Mouse (Mus musculus) lung, postnatal 36 days (tissue): ENCODE results near the gene Runx3.

Experiments used
- DNase-seq: peaks from one replicate; pipeline ENCODE4 v3.0.0; 2022; ENCODE audit warnings: mixed read lengths

Gene Runx3

DNA sequence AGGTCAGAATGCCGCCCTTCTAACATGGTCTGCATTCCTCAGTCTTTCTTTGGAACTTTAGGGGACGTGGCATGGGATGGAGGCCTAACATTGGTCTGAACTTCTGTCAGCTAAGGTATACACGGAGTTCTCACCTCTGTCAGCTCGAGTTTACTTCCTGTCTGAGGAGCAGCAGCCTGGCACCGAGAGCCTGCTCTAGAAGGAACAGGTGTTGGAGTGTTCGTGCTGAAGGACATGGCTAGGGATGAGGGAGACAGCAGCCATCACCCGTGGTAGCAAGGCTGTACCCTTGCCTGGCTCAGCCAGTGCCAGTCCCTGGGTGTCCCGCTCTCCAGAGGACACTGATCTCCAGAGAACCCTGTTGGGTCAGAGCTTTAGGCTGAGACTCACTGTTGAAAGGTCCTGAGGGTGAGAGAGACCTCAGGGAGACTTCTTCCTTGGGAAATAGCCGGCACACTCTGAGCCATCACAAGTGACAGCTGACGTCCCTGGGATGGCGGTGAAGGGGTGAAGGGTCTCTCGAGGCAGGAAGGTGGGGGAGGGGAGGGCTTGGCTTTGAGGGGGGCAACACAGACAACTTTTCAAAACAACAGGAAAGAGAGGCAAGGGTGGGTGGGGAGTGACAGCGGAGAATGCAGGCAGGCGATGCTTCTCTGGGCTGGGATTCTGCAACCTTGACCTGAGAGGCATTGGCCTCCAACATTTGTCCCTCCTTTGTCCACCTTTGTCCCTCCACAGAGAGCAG is 4.9 kb upstream of the Runx3 start:
- DNase-seq, result no peak

DNA sequence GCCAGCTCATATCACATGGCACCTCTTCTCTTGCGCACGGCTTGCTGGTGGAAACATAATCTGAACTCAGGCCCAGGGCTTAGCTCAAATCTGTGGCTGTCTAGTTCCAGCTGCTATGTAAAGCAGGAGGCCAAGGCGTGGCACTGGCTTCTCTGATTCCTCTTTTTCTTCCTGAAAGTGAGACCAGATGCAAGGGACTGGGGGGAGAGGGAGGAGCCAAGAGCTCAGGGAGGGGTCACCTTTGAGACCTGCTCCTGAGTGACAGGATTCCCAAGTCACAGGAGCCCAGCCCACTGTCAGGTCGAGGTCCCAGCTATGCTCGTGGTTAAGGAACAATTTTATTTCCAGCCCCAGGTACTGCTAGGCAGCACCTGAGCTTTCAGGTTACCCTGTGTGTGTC is 4.1 kb upstream of the Runx3 start:
- no peak for DNase-seq

DNA sequence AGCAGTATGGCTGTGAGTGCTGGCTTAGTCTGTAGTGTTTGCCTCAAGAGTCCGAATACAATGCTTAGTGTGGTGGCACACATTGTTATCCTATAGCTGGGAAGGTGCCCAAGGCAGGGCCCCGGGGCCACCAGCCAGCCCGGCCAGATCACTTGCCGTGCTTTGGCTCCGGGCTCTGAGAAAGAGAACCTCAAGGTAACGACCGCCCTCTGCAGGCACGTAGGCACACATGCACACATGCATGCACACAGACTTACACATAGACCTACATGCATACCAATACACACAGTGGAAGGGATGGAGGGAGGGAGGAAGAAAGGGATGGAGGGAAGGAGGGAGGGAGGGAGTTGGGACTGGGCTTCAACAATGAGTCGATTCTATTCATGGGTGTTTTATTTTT is 2.6 kb upstream of the Runx3 start:
- DNase-seq, result no peak

DNA sequence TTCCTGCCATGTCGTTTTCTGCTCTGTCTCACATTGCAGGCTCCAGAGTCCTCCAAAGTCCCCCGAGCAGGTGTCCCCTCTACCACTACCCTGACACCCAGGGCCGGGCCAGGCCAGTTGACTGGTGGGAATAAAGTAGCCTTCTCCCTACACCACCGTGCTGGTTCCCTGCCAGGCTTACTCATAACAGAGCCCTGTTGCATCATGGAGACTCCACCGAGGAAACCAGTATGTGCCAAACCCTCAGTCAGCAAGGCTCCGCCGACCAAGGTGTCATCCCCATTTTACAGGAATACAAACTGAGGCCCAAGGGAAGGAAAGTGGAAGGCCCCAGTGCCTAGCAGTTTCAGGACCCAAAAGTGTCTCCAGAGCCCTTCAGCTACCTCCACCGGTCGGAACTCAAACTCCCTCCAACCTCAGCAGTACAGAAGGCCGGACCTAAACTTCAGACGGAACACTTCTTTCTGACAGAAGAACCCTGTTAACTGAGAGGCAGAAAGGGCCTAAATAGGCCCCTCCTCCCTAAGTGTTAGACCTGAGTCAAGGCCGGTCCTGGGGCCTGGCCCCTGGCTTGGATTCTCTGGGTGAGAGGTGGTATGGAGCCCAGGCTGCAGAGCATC is 1.5 kb upstream of the Runx3 start:
- DNase-seq, result no peak

DNA sequence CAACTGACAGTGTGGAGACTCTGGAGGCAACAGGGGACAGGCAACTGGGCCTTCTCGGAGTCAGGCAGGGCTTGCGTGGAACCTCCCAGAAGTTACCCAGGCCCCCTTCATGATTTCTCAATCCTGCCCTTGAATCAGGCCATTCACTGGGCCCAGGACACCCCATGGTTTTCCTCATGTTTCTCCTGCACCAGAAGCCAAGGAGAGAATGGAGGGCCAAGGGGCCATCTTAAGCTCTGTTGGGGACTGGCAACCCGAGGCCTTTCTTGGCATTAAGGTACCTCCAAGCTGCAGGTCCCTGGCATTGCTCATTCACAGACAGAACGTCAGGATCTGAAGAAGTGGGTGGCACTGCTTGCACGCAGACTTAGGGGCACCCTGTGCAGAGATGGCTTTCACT is 3.3 kb downstream of the Runx3 start:
- DNase-seq, result no peak

DNA sequence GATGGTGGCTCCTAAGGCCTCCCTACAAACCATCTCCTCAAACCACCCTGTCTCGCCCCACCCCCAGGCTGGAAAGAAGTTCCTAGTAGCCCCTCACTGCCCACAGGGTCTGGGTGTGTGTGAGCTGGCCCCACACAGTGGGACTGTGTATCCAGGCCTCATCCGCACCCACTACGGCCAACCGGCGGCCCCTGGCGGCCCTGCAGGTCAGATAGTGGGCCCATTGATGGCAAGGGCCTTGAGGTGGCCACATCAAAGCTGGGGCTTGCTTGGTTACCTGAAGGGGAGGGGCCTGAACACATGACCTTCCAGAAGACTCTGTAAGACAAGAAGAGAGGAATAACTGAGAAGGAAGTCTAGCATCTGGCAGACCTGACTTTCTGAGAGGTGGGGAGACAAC is 4.3 kb downstream of the Runx3 start:
- DNase-seq, result no peak

DNA sequence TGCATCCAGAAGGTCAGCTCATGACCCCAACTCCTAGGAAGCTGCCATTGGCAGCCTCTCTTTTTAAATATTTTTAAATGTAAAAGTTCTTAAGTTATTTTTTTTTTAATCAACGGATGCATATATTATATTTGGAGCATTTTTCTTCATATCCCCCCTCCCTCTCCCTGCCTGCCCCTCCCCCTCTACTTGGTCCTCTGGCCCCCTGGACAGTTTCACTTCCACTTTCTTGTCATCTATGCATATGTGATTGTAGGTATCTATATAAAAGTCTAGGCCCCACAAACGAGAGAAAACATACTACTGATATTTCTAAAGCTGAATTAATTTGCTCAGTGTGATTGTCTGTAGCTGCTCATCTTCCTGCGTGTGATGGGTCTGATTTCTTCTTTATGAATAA is 4.7 kb downstream of the Runx3 start:
- no peak for DNase-seq

DNA sequence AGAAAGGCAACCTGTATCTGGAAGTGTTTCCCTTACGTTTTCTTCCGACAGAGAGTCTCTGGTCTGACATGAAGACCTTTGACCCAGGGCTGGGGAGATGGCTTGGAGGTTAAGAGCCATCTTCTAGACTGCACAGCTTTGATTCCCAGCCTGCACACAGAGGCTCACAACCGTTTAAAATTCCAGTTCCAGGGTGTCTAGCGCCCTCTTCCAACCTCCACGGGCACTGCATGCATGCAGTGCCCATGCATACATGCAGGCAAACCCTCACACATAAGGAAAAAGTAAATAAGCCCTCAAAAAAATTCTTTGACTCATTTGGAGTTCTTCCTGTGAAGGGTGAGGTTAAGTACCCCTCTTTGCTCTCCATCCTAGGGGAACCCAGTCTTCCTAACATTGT is 5.9 kb downstream of the Runx3 start:
- no peak for DNase-seq

DNA sequence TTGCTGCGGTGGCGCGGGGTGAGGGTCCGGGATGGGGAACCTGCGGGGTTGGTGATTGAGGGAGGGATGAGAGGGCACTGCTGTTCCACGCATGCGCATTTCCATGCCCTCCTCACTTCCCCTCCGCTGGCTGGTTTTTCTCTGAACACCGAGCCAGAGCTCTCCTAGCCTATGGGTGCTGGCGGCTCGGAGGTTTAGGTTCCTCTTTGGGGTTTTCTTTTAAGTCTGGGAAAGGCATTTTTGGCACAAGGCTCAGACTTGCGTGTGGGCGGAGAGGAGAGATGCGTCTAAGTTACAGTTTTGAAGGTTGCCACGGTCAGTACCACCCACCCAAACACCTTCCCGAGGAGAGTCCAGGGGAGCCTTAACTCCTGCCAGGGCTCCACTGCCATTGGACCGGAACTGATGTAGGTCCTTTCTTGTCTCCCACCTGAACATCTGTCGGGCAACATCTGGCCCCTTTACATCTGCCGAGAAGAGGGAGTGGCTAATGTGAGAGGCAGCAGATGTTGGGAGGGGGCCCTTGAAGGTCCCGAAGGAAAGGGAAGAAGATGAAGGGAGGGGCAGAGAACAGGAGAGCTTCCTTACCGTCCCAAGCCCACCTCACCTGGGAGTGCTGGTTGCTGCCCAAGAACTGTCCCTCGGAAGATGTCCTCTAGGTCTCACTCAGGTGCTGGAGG is 8.5 kb downstream of the Runx3 start:
- peak; percentile 38 for DNase-seq

DNA sequence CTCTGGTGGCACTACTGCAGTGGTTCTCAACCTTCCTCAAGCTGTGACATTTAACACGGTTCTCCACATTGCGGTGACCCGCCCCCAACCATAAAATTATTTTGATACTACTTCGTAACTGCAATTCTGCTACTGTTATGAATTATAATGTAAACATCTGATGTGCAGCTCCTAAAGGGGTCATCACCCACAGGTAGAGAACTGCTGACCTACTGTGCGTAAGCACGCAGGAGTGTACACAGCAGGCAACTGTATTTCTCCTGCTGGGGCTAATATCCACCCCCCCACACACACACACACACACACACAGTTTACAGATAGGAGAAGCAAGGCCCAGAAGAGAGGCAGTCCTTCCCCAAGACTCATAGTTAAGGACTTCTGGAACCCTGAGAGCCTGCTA is 9.7 kb downstream of the Runx3 start:
- DNase-seq, result no peak

DNA sequence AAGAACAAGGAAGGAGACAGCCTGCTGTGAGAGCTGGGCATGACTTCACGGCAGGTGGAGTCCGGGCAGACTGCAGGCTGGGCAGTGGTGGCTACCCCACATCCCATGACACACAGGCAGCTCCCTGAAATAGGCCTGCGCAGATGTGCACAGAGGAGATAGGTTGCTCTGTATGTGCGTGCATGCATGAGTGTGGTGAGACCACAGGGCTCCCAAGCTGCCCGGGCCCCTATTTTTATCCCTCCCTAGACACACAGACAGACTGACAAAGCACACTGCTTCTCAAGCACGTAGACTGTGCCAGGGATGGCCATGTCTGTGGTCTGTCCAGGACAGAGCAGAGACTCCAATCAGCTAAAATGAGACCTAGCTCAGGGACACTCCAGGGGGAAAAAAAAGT is 10.7 kb downstream of the Runx3 start:
- no peak for DNase-seq

DNA sequence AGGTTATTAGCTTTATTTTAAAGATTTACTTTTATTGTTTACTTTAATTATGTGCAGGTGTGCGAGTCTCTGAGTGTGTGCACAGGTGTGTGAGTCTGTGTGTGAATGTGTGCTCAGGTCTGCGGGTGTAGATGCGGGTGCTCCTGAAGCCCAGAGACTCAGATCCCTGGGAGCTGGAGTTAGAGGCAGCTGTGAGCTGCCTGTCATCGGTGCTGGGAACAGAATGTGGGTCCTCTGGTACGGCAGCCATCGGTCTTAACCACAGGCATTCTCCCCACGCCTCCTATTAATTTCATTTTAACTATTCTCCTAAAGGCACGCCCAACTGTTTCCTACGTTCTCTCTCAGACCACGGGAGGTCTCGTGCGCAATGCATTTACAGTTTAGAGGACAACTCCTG is 12.3 kb downstream of the Runx3 start:
- no peak for DNase-seq

DNA sequence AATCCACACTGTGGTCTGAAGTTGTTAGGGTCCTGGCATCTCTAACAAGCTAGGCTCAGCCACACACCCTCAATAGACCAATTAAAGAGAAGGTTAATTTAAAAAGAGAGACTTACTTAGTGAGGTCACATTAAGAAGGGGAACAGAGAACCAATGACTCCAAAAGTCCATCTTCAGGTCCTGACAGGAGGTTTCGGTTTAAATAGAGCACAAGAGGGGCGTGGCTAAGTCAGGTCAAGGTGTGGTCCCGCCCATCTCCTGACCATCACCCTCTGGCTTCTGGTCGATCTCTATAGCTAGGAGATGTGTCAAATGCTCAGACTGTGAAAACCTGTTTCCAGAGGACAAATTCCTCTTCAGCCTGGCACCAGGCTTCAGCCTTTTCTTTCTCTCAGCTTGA is 13.3 kb downstream of the Runx3 start:
- no peak for DNase-seq

DNA sequence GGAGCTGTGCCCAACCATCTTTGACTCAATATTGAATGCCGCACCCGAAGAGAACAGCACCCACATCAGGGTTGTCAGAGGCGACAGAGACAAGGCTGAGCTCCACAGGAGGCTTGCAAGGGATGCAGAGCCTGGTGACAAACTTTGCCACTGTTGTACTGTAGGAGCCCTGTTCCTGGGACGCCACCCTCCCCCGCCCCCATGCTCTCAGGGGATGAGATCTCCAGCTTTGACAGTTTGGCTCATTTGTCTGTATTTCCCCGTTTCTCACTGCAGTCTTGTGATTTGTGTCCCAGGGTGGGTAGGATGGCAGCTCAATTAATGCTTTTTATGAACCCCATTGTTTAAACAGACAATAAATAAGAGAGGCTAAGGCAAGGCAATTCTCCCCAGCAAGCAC is 14.9 kb downstream of the Runx3 start:
- no peak for DNase-seq

DNA sequence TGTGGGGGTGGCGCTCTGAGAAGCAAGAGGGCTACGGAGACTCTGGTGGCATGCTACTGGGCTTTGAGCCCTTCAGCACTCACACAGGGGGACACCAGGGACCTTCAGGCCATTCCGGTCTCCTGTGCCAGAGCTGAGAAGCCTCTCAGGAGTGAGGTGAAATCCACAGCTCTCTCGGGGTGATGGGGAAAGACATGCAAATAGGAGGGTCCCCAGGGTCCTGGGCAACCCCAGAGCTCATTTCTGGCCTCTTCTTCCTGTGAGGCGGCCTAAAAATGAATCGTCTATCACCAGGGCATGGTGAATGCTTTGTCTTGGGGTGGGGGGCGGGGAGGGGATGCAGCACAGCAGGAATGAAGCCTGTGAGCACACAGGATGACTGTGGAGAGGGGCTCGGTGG is 15.8 kb downstream of the Runx3 start:
- DNase-seq, result no peak

DNA sequence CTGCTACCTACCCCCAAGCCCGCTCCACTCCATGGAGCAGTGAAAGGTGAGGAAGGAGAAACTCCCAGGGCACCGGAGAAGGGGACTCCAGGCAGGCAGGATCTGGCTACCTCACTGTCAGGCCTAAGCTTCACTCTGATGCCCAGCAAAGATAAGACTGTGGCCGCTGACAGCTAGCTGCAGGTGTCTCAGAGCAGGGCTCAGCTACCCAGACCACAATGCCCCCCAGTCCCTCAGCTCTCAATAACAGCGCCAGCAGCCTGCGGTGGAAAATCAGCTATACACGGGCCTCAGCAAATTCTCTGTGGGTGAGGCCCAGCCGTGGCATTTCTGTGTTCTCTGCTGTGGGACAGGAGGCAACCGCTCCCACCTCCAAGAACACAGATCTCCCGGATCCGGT is 16.2 kb downstream of the Runx3 start:
- DNase-seq, result no peak

DNA sequence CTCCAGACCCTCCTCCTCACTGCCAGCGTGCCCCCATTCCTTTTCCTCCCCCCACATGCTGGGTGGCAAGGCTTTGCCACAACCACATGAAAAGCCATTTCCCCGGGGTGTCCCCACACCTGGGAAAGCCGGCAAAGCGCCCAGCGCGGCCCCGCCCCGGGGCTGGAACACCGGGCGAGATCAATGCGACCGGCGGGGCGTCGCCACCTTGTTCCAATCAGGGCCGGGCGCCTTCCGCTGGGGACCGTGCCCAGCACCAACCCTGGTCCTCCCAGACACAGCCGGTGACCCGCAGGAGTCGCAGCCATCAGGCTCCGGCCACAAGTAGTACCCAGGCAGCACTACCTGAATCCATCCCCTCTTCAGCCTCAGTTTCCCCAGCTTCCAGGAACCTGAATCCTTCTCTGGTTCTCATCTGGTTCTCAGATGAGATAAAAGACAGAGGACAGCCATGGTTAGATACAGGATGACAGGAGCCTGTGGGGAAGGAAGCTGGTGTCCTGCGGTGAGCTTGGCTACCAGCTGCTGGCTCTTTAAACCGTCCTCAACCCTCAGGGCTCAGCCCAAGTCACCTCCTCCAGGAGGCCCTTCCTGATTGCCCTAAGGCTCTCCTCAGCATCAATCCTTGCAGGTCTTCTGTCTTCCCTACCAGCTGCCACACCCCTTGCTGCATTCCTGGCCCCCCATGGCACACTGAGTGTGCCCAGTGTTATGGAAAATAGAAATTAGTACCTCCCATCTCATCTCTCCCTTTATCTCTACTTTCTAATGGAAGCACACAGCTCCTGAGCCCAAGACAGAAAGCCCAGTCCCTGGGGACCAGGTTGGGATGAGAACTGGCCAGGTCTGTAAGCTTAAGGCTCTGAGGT is 20.4 kb downstream of the Runx3 start:
- no peak for DNase-seq

DNA sequence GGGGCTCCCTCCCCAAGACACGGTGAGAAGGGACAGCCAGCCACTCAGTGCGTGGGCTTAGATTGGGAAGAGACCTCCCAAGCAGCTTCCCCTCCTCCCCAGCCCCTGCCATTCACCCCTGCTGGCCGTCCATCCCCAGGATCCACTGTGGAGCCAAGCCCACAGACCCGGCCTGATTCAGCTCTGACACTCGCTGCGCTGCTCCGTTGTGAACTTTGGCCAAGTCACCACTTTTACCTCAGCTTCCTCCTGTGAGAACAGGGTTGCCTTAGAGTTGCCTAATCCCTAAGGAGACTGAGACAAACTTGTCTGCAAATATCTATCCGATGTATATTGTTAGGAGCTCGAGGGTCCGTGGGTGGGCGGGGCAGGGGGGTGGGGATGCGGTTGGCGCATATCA is 21.3 kb downstream of the Runx3 start:
- DNase-seq, result no peak

DNA sequence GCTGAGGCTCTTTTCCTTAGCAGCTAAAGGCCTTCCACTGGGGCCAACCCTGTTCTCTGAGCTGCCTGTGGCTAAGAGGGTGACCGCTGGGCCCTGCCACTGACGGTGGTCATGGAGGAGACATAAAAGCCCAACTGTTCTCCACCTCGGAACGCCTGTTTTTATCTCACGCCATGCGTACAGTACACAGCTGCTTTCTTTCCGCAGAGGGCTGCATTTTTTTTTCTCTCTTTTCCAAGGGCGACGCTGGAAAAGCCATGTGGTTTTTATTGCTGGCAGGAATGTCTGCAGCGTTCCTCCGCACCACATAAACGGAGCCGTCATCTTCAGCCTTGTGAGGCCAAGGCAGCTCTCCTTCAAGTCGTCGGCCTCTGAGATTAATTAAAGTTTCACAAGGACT is 26.3 kb downstream of the Runx3 start:
- DNase-seq, result no peak

DNA sequence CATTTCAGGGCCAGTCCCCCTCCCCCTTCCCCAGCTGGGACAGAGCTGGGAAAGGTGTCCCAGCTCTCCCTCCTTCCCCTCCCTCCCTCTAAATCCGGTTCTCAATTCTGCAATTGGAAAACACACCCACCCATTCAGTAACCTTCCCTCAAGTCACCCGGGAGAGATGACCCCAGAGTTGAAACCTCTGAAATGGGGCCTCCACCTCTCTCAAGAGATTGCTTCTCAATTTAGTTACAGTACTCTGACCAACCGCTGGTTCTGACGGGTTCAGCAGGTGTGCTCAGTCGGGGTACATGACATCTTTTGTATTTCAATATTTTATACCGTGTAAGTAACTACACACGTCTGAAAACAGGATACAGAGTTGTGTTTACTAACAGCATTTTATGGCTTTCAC is 28.2 kb downstream of the Runx3 start:
- no peak for DNase-seq

DNA sequence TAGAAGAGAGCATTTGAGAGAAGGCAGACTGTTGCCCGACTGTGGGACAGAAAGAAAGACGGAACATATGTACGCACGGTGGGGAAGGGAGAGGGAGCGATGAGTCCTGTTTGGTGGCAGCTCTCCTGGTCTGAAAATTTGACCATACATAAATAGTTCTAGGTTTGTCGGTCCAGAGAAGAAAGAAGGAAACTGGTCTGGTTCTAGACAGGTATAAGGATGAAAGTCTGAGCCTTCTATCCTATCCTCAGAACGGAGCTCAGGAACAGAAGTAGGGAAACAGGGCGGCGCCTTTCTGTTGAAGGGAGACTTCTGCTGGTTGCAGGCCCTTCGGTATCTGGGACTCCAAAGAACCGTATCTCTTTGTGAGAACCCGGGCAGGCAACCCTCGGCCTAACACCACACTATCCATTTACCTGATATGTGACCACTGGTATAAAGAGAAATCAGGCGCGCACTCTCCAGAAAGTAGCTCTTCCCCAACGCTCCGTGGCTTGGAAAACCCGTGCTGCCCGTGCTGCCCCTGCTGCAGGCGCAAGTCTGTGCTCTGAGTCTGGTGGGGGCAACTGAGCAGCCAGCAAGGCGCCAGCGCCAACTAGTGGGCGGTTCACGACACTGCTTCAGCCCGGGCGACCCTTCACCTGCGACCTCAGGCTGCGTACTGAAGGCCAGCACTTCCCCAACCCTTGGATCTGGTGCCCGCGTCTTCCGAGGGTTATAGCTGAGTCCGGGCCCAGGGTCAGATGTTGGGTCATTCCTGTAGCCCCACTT is 29.8 kb downstream of the Runx3 start:
- peak; percentile 80 for DNase-seq

DNA sequence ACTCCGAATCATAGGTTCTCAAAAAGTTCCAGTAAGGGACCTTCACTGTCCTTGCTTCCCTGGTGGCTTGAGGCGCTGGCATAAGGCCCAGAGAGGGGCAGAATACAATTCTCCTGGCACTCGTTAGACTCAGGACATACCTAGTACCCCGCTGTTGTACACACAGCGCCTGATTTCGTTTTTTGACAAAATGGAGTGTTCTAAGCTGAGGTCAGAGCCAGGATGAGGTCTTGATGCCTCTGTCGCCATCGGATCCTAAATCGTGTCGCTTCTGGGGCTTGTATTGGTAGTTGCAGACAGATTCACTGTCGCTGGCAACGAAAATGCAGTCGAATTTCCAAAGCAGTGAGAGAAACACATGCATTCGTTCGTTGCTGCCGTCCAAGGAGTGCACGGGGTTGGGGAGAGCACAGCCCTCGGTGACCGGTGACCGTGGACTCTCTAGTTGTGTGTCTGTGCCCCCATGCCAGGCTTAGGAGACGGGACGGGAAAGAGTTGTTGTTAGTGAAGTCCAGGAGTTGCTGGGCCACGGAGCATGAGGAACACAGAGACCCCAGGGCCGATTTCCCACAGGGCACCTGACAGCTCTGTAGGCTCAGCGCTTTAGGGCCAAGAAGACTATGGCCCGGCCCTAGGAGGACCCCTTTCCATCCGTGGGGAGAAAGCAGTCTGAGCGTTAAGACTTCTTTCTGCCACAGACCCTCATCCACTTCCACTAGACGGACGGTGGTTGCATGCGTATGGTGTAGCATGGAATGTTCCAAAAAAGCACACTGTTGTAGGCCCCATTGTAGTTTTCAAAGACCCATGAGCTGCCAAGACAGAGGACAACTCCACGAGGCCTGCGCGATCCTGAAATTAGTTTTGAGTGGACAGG is 30.9 kb downstream of the Runx3 start:
- no peak for DNase-seq
